In the genomic region with DNA sequence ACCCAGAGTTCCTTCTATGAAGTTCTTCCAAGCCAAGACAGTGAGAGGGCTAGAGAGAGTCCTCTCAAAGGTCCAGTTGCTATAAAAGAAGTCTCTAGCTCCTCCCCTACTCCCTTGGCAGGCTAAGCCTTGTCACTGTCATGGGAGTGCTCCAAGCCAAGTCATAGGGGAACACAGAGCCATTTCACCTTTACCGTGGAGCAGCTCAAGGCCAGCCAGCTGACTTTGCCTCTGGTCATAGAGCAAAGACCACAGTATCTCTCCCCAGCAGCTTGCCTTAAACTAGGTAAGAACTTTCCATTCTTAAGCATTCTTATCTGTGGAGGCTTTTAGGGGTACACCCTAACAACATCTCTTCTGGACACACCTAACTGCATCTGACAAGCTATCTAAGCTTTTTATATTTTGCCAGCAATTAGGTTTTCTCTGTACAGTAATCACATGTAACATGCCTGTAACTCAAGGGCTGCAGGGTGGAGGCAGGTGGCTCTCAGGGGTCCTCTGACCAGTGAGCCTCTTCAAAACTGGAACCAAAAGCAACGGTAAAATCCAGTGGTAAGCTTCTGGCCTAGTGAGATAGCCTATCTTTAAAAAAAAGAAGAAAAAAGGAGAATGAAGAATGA, we compare ENCODE assay signal across 9 mouse cellular contexts. TPM values are rescaled to one million over a fixed set of nuclear protein-coding genes. Genes with fewer than 3 reads are reported as not detected.
DNase-seq lines count a peak whose midpoint lies in the region; ATAC-seq lines count a peak whose summit lies in the region.
"Had no signal": no experiment of that assay in that cellular context is flagged by ENCODE, and none has a peak within 500 bp of the region (broad histone marks: within the 10 kb centered on the region; RNA-seq: fewer than 3 reads in every experiment).

No protein-coding gene starts in this region.

- peaks cover 14% of the 10 kb centered on the region for H3K36me3 ChIP-seq in kidney, embryonic 16.5 days (ENCODE audit: insufficient read depth, low read length)
- peaks cover 24% of the 10 kb centered on the region for H3K36me3 ChIP-seq in liver, embryonic 12.5 days

- peak; percentile 14 for DNase-seq in kidney, adult 18-20 months
- peak; percentile 78 for DNase-seq in c-Kit-positive CD71-positive TER-119-negative erythroid progenitor cells, embryonic 14.5 days (ENCODE audit: low read depth)
- DNase-seq in heart, adult 18-20 months = peak; percentile 75 to 79
- DNase-seq in yolk sac, embryonic 10.5 days (ENCODE audit: low spot score) = no peak
- DNase-seq in lung, postnatal 4 days = no peak
- no peak for DNase-seq in frontal cortex, adult 2 months (ENCODE audit: extremely low spot score in 1 of 2, low spot score in 1 of 2)

- 0 out of 2 replicates have a peak, but pooled peaks cover 3% of the 10 kb centered on the region for H3K9me3 ChIP-seq in kidney, embryonic 16.5 days (ENCODE audit: low read length)
- no peaks in the 10 kb centered on the region for H3K9me3 ChIP-seq in liver, embryonic 12.5 days (replicated peaks)
- H3K9me3 ChIP-seq: neural tube, embryonic 12.5 days had no signal

- no peak overlapping the region for H3K4me3 ChIP-seq in kidney, embryonic 16.5 days (ENCODE audit: low read length)
- peak overlapping the region; percentile 29 for H3K4me3 ChIP-seq in liver, embryonic 12.5 days
- H3K4me3 ChIP-seq: neural tube, embryonic 12.5 days had no signal

- H3K27ac ChIP-seq in kidney, embryonic 16.5 days (ENCODE audit: low read length) = no peak overlapping the region
- H3K27ac ChIP-seq in liver, embryonic 12.5 days = peak overlapping the region; percentile 98
- H3K27ac ChIP-seq: neural tube, embryonic 12.5 days had no signal

- no peak overlapping the region for H3K4me2 ChIP-seq in kidney, embryonic 16.5 days (replicated peaks; ENCODE audit: low read depth, low read length)
- H3K4me2 ChIP-seq in liver, embryonic 12.5 days = peak overlapping the region; percentile 82
- H3K4me2 ChIP-seq: neural tube, embryonic 12.5 days had no signal

- no peak overlapping the region for H3K9ac ChIP-seq in kidney, embryonic 16.5 days (replicated peaks; ENCODE audit: low read length)
- H3K9ac ChIP-seq in liver, embryonic 12.5 days = peak overlapping the region; percentile 68
- H3K9ac ChIP-seq: neural tube, embryonic 12.5 days had no signal

- WGBS in kidney, embryonic 16.5 days = 87% methylated on average over 2 of the region's 2 CpGs
- WGBS in liver, embryonic 12.5 days (ENCODE audit: insufficient replicate concordance) = 20% methylated on average over 2 of the region's 2 CpGs

- no peak for ATAC-seq in kidney, embryonic 16.5 days (ENCODE audit: low FRiP score, low TSS enrichment)
- ATAC-seq in liver, embryonic 12.5 days = peak; percentile 82

- no peaks in the 10 kb centered on the region for H3K27me3 ChIP-seq in kidney, embryonic 16.5 days (ENCODE audit: insufficient read depth, low read length)
- H3K27me3 ChIP-seq in liver, embryonic 12.5 days (replicated peaks) = no peaks in the 10 kb centered on the region
- H3K27me3 ChIP-seq: neural tube, embryonic 12.5 days had no signal

- peaks cover 14% of the 10 kb centered on the region for H3K4me1 ChIP-seq in kidney, embryonic 16.5 days (ENCODE audit: insufficient read depth, low read length)
- H3K4me1 ChIP-seq in liver, embryonic 12.5 days = peaks cover 63% of the 10 kb centered on the region

RNA-seq across cellular contexts. Expression of a gene that starts 4.4 kb away (rescaled TPM):
- polyA plus RNA-seq in kidney, embryonic 16.5 days (2015; fragmentation: Nextera tagmentation; extraction: Ambion mirVana) = 24.0 and 26.7 TPM in 2 replicates
- total RNA-seq in heart, adult 18-20 months (2021) = 10 to 100 TPM; 75.1 to 76.9 TPM
- polyA plus RNA-seq in liver, embryonic 12.5 days (2016; fragmentation: Nextera tagmentation; extraction: Ambion mirVana) = 21.4 and 23.9 TPM in 2 replicates
- 125 and 147 TPM in 2 replicates for polyA plus RNA-seq in frontal cortex, adult 2 months (2012; rRNA removed)

RNA-seq across cellular contexts. Expression of a gene that starts 19.4 kb away (rescaled TPM):
- polyA plus RNA-seq in kidney, embryonic 16.5 days (2015; fragmentation: Nextera tagmentation; extraction: Ambion mirVana) = 20.4 and 21.9 TPM in 2 replicates
- total RNA-seq in heart, adult 18-20 months (2021) = 1 to 10 TPM; 8.3 to 9.6 TPM
- 5.3 and 5.5 TPM in 2 replicates for polyA plus RNA-seq in liver, embryonic 12.5 days (2016; fragmentation: Nextera tagmentation; extraction: Ambion mirVana)
- 143 and 146 TPM in 2 replicates for polyA plus RNA-seq in frontal cortex, adult 2 months (2012; rRNA removed)

RNA-seq across cellular contexts. Expression of a gene that starts 35.1 kb away (rescaled TPM):
- 184 and 188 TPM in 2 replicates for polyA plus RNA-seq in kidney, embryonic 16.5 days (2015; fragmentation: Nextera tagmentation; extraction: Ambion mirVana)
- total RNA-seq in heart, adult 18-20 months (2021) = 10 to 100 TPM; 76.7 to 83.5 TPM
- 38.5 and 38.8 TPM in 2 replicates for polyA plus RNA-seq in liver, embryonic 12.5 days (2016; fragmentation: Nextera tagmentation; extraction: Ambion mirVana)
- 65.8 and 72.5 TPM in 2 replicates for polyA plus RNA-seq in frontal cortex, adult 2 months (2012; rRNA removed)

Comparison
In these comparisons a context has a peak if more than half of its experiments do, and no peak if none do; other contexts are left out.
1. DNase-seq: peak in kidney, adult 18-20 months (single experiment), c-Kit-positive CD71-positive TER-119-negative erythroid progenitor cells, embryonic 14.5 days (single experiment) and heart, adult 18-20 months (2 of 2); none in yolk sac, embryonic 10.5 days (single experiment), lung, postnatal 4 days (0 of 2) and frontal cortex, adult 2 months (0 of 2).